Mouse (Mus musculus) urinary bladder, postnatal 25 days (tissue): ENCODE data around the gene Cebpb.

Experiments used
- DNase-seq: peaks from one replicate; pipeline ENCODE4 v3.0.0; 2022; ENCODE audit warnings: low spot score

The Cebpb gene

DNA sequence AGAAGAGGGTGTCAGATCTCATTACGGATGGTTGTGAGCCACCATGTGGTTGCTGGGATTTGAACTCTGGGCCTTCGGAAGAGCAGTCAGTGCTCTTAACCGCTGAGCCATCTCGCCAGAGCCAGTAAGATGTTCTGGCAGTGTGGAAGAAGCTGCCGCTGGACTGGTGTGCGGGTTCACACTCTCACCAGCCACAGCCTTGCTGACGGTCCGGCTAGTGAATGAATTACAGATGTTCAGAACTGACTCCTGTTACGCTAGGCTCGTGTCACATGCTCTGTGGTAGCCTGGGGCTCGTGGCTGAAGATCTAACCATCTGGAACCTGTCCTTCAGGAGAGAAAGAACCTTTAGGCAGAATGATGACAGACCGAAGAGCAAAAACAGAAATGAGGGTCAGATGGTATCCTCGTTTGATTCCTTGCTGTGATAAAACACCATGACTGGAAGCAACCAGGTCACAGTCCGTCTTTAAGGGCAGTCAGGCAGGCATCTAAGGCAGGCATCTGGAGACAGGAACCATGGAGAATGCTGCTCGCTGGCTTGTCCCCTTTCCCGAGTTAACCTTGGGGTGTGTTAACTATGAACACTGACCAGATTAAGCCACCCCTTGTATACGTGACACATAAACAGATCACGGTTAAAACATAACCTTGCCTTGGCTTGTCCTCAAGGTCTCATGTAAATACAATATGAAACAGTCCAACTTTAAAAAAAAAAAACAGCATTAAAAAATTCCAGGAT is 22.6 kb upstream of the Cebpb start:
- no peak for DNase-seq

GRCm38 (mm10) chr2:167668426-167668825 is 20.3 kb upstream of the Cebpb start:
- DNase-seq, result no peak

DNA sequence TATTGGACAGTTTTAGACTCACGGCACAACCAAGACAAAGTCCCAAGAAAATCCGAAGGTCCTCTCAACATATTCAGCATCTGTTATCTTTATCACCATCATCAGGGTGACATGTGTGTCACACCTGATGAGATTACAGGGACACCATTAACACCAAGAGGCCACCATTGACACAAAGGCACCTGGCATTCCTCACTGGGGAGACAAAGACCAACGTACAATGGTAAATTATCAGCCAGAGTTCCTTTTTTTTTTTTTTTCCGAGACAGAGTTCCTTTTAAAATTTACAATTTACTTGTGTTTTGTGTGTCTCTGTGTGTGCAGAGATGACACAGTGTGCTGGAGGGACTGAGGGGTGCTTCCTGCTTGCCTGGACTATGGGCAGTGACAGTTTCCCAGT is 19.3 kb upstream of the Cebpb start:
- no peak for DNase-seq

DNA sequence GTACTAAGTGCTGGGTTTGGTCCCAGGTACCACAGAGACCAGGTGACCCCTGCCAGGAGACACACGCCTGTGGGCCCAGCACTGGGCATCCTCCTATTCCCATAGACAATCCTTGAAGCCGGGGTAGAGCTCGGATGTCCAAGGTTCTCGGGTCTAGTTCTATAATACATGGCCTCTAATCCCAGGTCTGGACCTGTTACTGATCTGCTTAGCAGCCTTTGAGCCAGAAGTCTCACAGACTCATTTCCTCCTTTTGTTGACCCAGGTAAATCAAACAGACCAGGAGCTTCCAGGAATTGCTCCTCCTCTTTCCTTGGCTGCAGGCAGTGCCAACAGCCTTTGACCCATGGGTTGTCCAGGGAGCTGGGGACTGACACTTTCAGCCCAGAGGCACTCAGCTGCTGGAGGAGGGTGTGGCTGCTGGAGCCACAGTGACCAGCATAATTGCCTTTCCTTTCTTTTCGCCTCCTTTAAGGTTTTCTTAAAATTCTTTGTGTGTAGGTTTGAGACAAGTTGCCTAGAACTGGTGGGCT is 17.5 kb upstream of the Cebpb start:
- no peak for DNase-seq

DNA sequence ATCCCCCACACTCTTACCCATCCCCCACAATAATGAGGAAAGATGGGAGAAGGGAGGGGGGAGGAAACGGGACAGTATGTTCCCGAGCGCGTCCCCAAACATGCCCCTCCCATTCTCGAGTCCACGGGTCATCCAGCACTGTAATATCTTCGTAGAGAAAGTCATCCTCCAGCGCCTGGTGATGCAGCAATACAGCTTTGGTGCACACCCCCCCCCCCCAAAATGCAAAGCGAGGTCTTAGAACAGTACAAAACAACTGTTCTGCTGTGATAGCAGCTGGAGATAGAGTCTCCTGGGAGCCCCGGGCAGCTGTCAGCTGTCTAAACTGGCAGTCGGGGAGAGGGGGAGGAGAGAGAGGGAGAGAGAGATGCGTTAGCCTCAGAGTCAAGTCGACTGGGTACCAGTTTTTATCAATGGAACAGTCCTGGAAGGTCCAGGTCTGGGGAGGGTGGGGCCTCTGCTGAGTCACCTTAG is 16.5 kb upstream of the Cebpb start:
- DNase-seq, result no peak

DNA sequence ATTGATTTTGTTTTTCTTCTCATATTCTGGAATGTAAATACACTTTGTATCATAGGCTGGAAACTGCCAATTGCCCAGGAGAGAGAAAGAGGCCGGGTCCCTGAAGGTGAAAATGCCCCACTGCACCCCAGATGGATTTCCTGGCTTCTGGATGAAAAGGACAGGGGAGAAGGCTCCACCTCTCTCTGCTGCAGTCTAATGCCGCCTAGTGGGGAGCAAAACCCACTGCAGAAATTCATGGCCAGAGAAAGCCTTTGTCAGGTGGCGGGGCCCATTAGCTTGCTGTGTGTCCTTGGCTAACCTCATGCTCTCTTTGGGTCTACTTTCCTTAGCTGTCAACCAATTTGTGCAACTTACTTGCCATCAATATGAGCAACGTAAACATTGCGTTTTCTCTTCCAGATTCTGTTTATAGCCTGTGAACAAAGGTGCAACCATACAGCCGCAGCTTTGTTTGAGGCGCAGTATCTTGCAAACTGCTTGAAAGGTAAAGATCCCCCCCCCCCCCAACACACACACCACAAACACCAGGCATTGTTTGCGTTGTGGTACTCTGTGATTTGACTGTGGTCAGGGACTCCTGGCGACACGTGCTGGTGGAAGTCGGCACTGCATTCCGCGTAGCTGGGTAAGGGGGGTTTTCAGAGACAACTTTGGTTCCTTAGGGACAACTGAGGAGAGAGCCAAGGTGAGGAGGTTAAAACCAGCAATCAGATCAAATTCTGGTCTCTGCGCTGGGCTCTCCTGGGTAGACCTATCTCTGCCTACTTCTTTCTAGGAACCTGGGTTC is 13.4 kb upstream of the Cebpb start:
- no peak for DNase-seq

- no peak for DNase-seq
Observed at GRCm38 (mm10) chr2:167678600-167678999, 10.1 kb upstream of the Cebpb start.

DNA sequence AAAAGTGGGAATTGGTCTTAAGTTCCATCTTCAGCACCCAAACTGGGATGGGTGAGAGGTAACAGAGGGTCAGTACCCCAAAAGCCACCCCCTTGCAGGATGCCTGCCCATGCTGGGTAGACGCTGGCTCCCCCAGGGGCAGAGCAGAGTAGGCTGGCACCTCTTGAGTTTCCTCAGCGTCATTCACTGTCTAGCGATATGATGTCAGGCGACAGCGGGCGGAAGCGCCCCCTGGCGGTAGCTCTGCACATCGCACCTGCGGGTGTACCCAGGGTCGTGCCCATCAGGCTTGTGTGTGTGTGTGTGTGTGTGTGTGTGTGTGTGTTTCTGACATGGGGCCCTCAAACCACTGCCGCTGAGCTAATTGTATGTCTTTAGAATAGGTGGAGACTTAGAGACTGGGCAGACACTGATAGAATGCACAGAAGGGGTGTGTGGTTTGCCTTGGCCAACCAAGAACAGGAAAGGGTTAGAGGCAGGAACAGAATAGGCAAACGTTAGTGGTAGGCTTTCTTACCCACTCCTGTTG is 8.7 kb upstream of the Cebpb start:
- DNase-seq, result peak; percentile 84

GRCm38 (mm10) chr2:167680657-167681056 is 8.1 kb upstream of the Cebpb start:
- DNase-seq, result peak; percentile 43

DNA sequence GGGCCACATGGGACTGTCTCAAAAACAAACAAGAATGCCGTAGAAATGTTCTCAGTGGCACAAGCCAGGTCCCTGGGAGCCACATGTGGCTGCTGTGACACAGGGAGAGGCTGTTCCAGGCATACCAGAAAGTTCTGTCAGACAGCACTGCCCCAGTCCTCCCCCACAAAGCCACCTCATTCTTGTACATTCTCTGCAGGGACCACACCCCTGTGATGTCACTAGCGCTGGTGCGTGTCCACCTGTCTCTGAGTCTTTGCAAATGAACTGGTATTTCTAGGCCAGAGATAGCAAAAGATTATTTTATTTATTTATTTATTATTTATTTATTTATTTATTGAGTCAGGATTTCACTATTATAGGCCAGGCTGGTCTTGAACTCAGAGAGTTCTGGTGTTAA is 5.0 kb upstream of the Cebpb start:
- DNase-seq, result no peak

GRCm38 (mm10) chr2:167685137-167685536 is 3.6 kb upstream of the Cebpb start:
- peak; percentile 97 for DNase-seq

GRCm38 (mm10) chr2:167685865-167686264 is 2.9 kb upstream of the Cebpb start:
- DNase-seq, result no peak

DNA sequence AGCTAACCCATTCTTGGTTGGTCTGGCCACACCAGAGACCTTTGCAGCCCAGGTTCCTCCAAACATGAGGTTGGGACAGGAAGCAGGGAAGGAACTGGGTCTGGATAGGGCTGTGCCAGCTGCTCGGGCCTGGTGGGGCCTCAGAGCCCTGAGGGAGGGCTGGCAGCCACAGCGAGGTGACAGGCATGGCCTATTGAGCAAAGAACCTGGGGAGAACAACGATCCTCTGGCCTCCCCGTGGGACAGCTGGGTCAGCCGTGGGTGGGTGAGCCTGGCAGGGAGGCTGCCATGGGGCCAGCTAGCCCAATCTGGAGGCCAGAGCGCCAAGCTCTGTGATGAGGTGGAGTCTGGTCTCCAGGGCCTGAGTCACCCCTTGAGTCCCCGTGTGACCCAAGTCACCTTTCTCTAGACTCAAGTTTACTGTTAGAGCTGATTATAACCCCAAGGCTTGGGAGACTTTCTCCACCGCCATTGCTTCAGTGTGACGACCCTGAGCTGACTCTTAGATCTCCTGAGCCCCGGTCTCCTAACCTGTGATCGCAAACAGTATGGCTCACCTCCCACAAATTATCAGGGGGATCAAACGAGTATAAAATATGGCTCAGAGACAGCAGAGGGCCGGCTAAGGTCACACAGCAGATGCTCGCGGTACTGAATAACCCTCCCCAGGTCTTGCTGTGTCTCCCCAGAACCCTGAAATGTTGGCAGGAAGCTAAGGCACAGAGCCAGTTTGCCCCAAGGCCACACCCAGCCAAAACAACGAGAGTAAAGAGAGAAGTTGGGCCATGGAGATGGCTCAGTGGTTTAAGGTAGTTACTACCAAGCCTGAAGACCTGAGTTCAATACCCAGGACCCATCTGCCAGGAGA is 2.1 kb upstream of the Cebpb start:
- no peak for DNase-seq

- DNase-seq, result no peak
Observed at GRCm38 (mm10) chr2:167687250-167687586, 1.5 kb upstream of the Cebpb start.

DNA sequence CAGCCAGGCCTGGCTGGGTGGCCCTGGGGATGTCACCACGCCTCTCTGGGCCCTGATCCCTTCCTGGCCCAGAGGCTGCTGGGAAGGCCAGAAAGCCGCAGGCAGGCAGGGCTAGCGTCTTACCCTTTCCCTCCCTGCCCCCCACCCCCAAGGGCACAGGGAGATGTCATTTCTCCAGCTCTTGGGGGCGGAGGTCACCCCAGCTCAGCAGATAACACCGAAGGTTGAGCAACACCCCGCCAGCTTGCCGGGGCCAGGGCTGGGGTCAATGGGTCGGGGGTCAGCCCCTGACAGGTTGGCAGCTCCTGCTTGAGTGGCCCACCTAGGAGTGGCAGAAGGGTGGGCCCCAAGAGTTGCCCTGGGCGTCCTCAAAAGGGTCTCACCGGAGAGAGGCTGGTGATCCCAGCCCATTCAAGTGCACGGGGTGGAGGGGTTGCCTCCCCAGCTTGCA is 1.0 kb upstream of the Cebpb start:
- DNase-seq, result no peak

GRCm38 (mm10) chr2:167688126-167688497 is 603 bp upstream of the Cebpb start:
- DNase-seq, result no peak

- peak; percentile 53 for DNase-seq
Observed at GRCm38 (mm10) chr2:167689501-167690218, 945 bp downstream of the Cebpb start, which contains the start of gene Tmem189. Tmem189 (minus strand) TSS chr2:167689822.

GRCm38 (mm10) chr2:167690219-167690961 is 1.7 kb downstream of the Cebpb start:
- peak; percentile 67 for DNase-seq

GRCm38 (mm10) chr2:167690962-167691311 is 2.2 kb downstream of the Cebpb start:
- peak; percentile 26 for DNase-seq

DNA sequence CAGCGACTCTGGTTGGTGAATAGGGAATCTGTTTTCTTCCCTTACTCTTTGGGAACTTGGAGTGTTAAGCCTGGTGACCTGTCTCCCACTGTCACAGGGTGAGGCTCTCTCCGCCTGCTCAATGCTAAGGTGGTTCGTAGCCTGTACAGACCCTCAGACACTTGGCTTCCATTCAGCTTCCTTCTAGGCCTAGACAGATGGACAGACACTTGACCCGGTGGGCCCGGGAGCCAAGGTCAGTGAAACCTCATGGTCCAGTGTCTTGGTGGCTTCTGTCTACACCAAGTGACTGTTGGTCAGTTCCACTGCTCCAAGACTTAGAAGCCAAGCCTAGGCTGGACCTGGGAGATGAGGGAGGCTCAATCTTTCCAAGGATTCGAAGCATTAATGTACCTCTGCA is 2.7 kb downstream of the Cebpb start:
- no peak for DNase-seq
